Mouse (Mus musculus): ENCODE results near the gene Nlrp9c. TPM values are rescaled to one million over a fixed set of nuclear protein-coding genes. Genes with fewer than 3 reads are reported as not detected.
"Not testable (repeated sequence)": the region's sequence is repeated elsewhere in the genome, so short reads cannot be mapped to it uniquely, and the experiment has no call there.

Nlrp9c gene
- polyA plus RNA-seq, 2 experiments, result not detected

GRCm38 (mm10) chr7:26352258-26352657, 51.2 kb downstream of the Nlrp9c start:
- not testable (repeated sequence) for H3K27me3 ChIP-seq (ENCODE audit: control insufficient read depth, insufficient read depth, low read length); ATAC-seq (ENCODE audit: insufficient read depth); H3K27ac ChIP-seq; H3K4me1 ChIP-seq (replicated peaks; ENCODE audit: control insufficient read depth in 2 of 2, insufficient read depth in 2 of 2, low read length in 1 of 2); H3K9ac ChIP-seq (replicated peaks); DNase-seq (ENCODE audit: low read depth in 3 of 3, low spot score in 3 of 3); H3K9me3 ChIP-seq (ENCODE audit: control insufficient read depth, low read length); H3K4me3 ChIP-seq (ENCODE audit: insufficient read depth in 1 of 2, low read depth in 2 of 2, low read length in 2 of 2); H3K36me3 ChIP-seq (replicated peaks; ENCODE audit: control insufficient read depth, insufficient read depth, low read depth); H3K4me2 ChIP-seq (ENCODE audit: low read depth)
- 66% methylated on average over 2 of the region's 3 CpGs for WGBS (ENCODE audit: insufficient replicate concordance)

GRCm38 (mm10) chr7:26350177-26350576, 53.3 kb downstream of the Nlrp9c start:
- DNase-seq (ENCODE audit: low read depth in 3 of 3, low spot score in 3 of 3); H3K9me3 ChIP-seq (ENCODE audit: control insufficient read depth, low read length); ATAC-seq (ENCODE audit: insufficient read depth): not testable (repeated sequence)

GRCm38 (mm10) chr7:26320361-26320760, 83.1 kb downstream of the Nlrp9c start:
- H3K4me1 ChIP-seq (replicated peaks; ENCODE audit: control insufficient read depth in 2 of 2, insufficient read depth in 2 of 2, low read length in 1 of 2); DNase-seq (ENCODE audit: low read depth in 3 of 3, low spot score in 3 of 3); H3K9me3 ChIP-seq (ENCODE audit: control insufficient read depth, low read length); H3K36me3 ChIP-seq (replicated peaks; ENCODE audit: control insufficient read depth, insufficient read depth, low read depth); H3K27me3 ChIP-seq (ENCODE audit: control insufficient read depth, insufficient read depth, low read length); ATAC-seq (ENCODE audit: insufficient read depth); H3K9ac ChIP-seq (replicated peaks); H3K4me2 ChIP-seq (ENCODE audit: low read depth); H3K27ac ChIP-seq; H3K4me3 ChIP-seq (ENCODE audit: insufficient read depth in 1 of 2, low read depth in 2 of 2, low read length in 2 of 2): not testable (repeated sequence)
- WGBS (ENCODE audit: insufficient replicate concordance), result 60% methylated on average over 3 of the region's 3 CpGs

More at GRCm38 (mm10) chr7:26350177-26350576, 53.3 kb downstream of the Nlrp9c start:
- not testable (repeated sequence) for H3K4me2 ChIP-seq (ENCODE audit: low read depth); H3K27ac ChIP-seq; H3K4me3 ChIP-seq (ENCODE audit: insufficient read depth in 1 of 2, low read depth in 2 of 2, low read length in 2 of 2); H3K4me1 ChIP-seq (replicated peaks; ENCODE audit: control insufficient read depth in 2 of 2, insufficient read depth in 2 of 2, low read length in 1 of 2); H3K9ac ChIP-seq (replicated peaks); H3K27me3 ChIP-seq (ENCODE audit: control insufficient read depth, insufficient read depth, low read length); H3K36me3 ChIP-seq (replicated peaks; ENCODE audit: control insufficient read depth, insufficient read depth, low read depth)

GRCm38 (mm10) chr7:26315809-26316208, 87.7 kb downstream of the Nlrp9c start:
- H3K4me3 ChIP-seq (ENCODE audit: insufficient read depth in 1 of 2, low read depth in 2 of 2, low read length in 2 of 2); DNase-seq (ENCODE audit: low read depth in 3 of 3, low spot score in 3 of 3); H3K4me2 ChIP-seq (ENCODE audit: low read depth); H3K36me3 ChIP-seq (replicated peaks; ENCODE audit: control insufficient read depth, insufficient read depth, low read depth); H3K27me3 ChIP-seq (ENCODE audit: control insufficient read depth, insufficient read depth, low read length); H3K9ac ChIP-seq (replicated peaks); ATAC-seq (ENCODE audit: insufficient read depth); H3K4me1 ChIP-seq (replicated peaks; ENCODE audit: control insufficient read depth in 2 of 2, insufficient read depth in 2 of 2, low read length in 1 of 2); H3K9me3 ChIP-seq (ENCODE audit: control insufficient read depth, low read length); H3K27ac ChIP-seq: not testable (repeated sequence)
- 54% methylated on average over 4 of the region's 4 CpGs for WGBS (ENCODE audit: insufficient replicate concordance)

- not testable (repeated sequence) for ATAC-seq (ENCODE audit: insufficient read depth); H3K27ac ChIP-seq
These were observed 88.3 kb downstream of the Nlrp9c start for GRCm38 (mm10) chr7:26315194-26315593.

GRCm38 (mm10) chr7:26311786-26312185, 91.7 kb downstream of the Nlrp9c start:
- H3K27me3 ChIP-seq (ENCODE audit: control insufficient read depth, insufficient read depth, low read length); H3K36me3 ChIP-seq (replicated peaks; ENCODE audit: control insufficient read depth, insufficient read depth, low read depth); ATAC-seq (ENCODE audit: insufficient read depth); DNase-seq (ENCODE audit: low read depth in 3 of 3, low spot score in 3 of 3); H3K9me3 ChIP-seq (ENCODE audit: control insufficient read depth, low read length); H3K4me2 ChIP-seq (ENCODE audit: low read depth); H3K4me3 ChIP-seq (ENCODE audit: insufficient read depth in 1 of 2, low read depth in 2 of 2, low read length in 2 of 2); H3K27ac ChIP-seq; H3K4me1 ChIP-seq (replicated peaks; ENCODE audit: control insufficient read depth in 2 of 2, insufficient read depth in 2 of 2, low read length in 1 of 2); H3K9ac ChIP-seq (replicated peaks): not testable (repeated sequence)
- WGBS (ENCODE audit: insufficient replicate concordance), result 54% methylated on average over 4 of the region's 4 CpGs

More at GRCm38 (mm10) chr7:26315194-26315593, 88.3 kb downstream of the Nlrp9c start:
- H3K9me3 ChIP-seq (ENCODE audit: control insufficient read depth, low read length); H3K36me3 ChIP-seq (replicated peaks; ENCODE audit: control insufficient read depth, insufficient read depth, low read depth); H3K9ac ChIP-seq (replicated peaks); H3K4me3 ChIP-seq (ENCODE audit: insufficient read depth in 1 of 2, low read depth in 2 of 2, low read length in 2 of 2); DNase-seq (ENCODE audit: low read depth in 3 of 3, low spot score in 3 of 3); H3K4me2 ChIP-seq (ENCODE audit: low read depth); H3K4me1 ChIP-seq (replicated peaks; ENCODE audit: control insufficient read depth in 2 of 2, insufficient read depth in 2 of 2, low read length in 1 of 2); H3K27me3 ChIP-seq (ENCODE audit: control insufficient read depth, insufficient read depth, low read length): not testable (repeated sequence)
- 48% methylated on average over 2 of the region's 2 CpGs for WGBS (ENCODE audit: insufficient replicate concordance)

- not testable (repeated sequence) for ATAC-seq (ENCODE audit: insufficient read depth); DNase-seq (ENCODE audit: low read depth in 3 of 3, low spot score in 3 of 3)
These were observed 96.6 kb downstream of the Nlrp9c start, which contains the start of gene Cyp2a4 for GRCm38 (mm10) chr7:26306926-26307325. Gene Cyp2a4, plus strand, starts transcription at chr7:26307169.

GRCm38 (mm10) chr7:26303429-26304166, 99.9 kb downstream of the Nlrp9c start:
- not testable (repeated sequence) for ATAC-seq (ENCODE audit: insufficient read depth); H3K36me3 ChIP-seq (replicated peaks; ENCODE audit: control insufficient read depth, insufficient read depth, low read depth); H3K4me2 ChIP-seq (ENCODE audit: low read depth); H3K27ac ChIP-seq; H3K4me1 ChIP-seq (replicated peaks; ENCODE audit: control insufficient read depth in 2 of 2, insufficient read depth in 2 of 2, low read length in 1 of 2); H3K9me3 ChIP-seq (ENCODE audit: control insufficient read depth, low read length); H3K4me3 ChIP-seq (ENCODE audit: insufficient read depth in 1 of 2, low read depth in 2 of 2, low read length in 2 of 2); H3K27me3 ChIP-seq (ENCODE audit: control insufficient read depth, insufficient read depth, low read length); DNase-seq (ENCODE audit: low read depth in 3 of 3, low spot score in 3 of 3); H3K9ac ChIP-seq (replicated peaks)
- WGBS (ENCODE audit: insufficient replicate concordance), result 58% methylated on average over 7 of the region's 8 CpGs

More at GRCm38 (mm10) chr7:26306926-26307325, 96.6 kb downstream of the Nlrp9c start, which contains the start of gene Cyp2a4:
- H3K36me3 ChIP-seq (replicated peaks; ENCODE audit: control insufficient read depth, insufficient read depth, low read depth); H3K4me1 ChIP-seq (replicated peaks; ENCODE audit: control insufficient read depth in 2 of 2, insufficient read depth in 2 of 2, low read length in 1 of 2); H3K4me3 ChIP-seq (ENCODE audit: insufficient read depth in 1 of 2, low read depth in 2 of 2, low read length in 2 of 2); H3K9me3 ChIP-seq (ENCODE audit: control insufficient read depth, low read length); H3K4me2 ChIP-seq (ENCODE audit: low read depth); H3K9ac ChIP-seq (replicated peaks); H3K27me3 ChIP-seq (ENCODE audit: control insufficient read depth, insufficient read depth, low read length); H3K27ac ChIP-seq: not testable (repeated sequence)
- WGBS (ENCODE audit: insufficient replicate concordance), result 38% methylated on average over 2 of the region's 2 CpGs

Data from liver, embryonic 14.5 days (tissue).